8 mouse cellular contexts compared by ENCODE assay signal in genomic region chr1:135171984-135172383, GRCm38 (mm10). TPM values are rescaled to one million over a fixed set of nuclear protein-coding genes. Genes with fewer than 3 reads are reported as not detected.
DNase-seq lines count a peak whose midpoint lies in the region; ATAC-seq and TF ChIP-seq lines count a peak whose summit lies in the region.

No protein-coding gene starts in this region.

- no peaks in the 10 kb centered on the region for H3K36me3 ChIP-seq in forebrain, embryonic 16.5 days (ENCODE audit: control insufficient read depth, insufficient read depth)
- no peaks in the 10 kb centered on the region for H3K36me3 ChIP-seq in intestine, embryonic 14.5 days (ENCODE audit: control insufficient read depth, insufficient read depth, low read length)
- no peaks in the 10 kb centered on the region for H3K36me3 ChIP-seq in limb, embryonic 11.5 days (ENCODE audit: control insufficient read depth, insufficient read depth, low read length)
- no peaks in the 10 kb centered on the region for H3K36me3 ChIP-seq in midbrain, postnatal 0 days (ENCODE audit: insufficient read depth, low read length)

- H3K27me3 ChIP-seq in forebrain, embryonic 16.5 days (replicated peaks; ENCODE audit: control insufficient read depth, insufficient read depth, low read length): no peaks in the 10 kb centered on the region
- no peaks in the 10 kb centered on the region for H3K27me3 ChIP-seq in intestine, embryonic 14.5 days (replicated peaks; ENCODE audit: control insufficient read depth, insufficient read depth, low read length)
- H3K27me3 ChIP-seq in limb, embryonic 11.5 days (ENCODE audit: control insufficient read depth, insufficient read depth, low read length): no peaks in the 10 kb centered on the region
- H3K27me3 ChIP-seq in midbrain, postnatal 0 days (ENCODE audit: insufficient read depth, low read length): no peaks in the 10 kb centered on the region

- WGBS in forebrain, embryonic 16.5 days: 62% methylated on average over 6 of the region's 6 CpGs
- WGBS in intestine, embryonic 14.5 days: 46% methylated on average over 6 of the region's 6 CpGs
- 50% methylated on average over 6 of the region's 6 CpGs for WGBS in limb, embryonic 11.5 days
- WGBS in midbrain, postnatal 0 days: 59% methylated on average over 6 of the region's 6 CpGs

- H3K9me3 ChIP-seq in forebrain, embryonic 16.5 days (ENCODE audit: control insufficient read depth, low read length): no peaks in the 10 kb centered on the region
- H3K9me3 ChIP-seq in intestine, embryonic 14.5 days (ENCODE audit: control insufficient read depth, low read length): no peaks in the 10 kb centered on the region
- H3K9me3 ChIP-seq in limb, embryonic 11.5 days (ENCODE audit: control insufficient read depth, low read length): no peaks in the 10 kb centered on the region
- H3K9me3 ChIP-seq in midbrain, postnatal 0 days (ENCODE audit: low read length): no peaks in the 10 kb centered on the region

- H3K4me2 ChIP-seq in forebrain, embryonic 16.5 days (ENCODE audit: low read length): no peak overlapping the region
- no peak overlapping the region for H3K4me2 ChIP-seq in intestine, embryonic 14.5 days (ENCODE audit: low read length)
- H3K4me2 ChIP-seq in limb, embryonic 11.5 days (ENCODE audit: low read depth, severe bottlenecking): no peak overlapping the region
- H3K4me2 ChIP-seq in midbrain, postnatal 0 days (ENCODE audit: low read depth, low read length, poor library complexity, severe bottlenecking): no peak overlapping the region

- no peak for DNase-seq in frontal cortex, postnatal 25 days (ENCODE audit: low spot score in 2 of 2)
- peak; percentile 46 for DNase-seq in c-Kit-positive CD71-positive TER-119-positive erythroid progenitor cells, embryonic 14.5 days (ENCODE audit: low spot score)
- DNase-seq in intestine, embryonic 14.5 days (ENCODE audit: low spot score): peak; percentile 84
- peak; percentile 76 for DNase-seq in limb, embryonic 11.5 days (ENCODE audit: low spot score)
- DNase-seq in midbrain, postnatal 0 days (ENCODE audit: low spot score): peak; percentile 93
- DNase-seq in spleen, postnatal 36 days (ENCODE audit: low spot score in 2 of 2): no peak

- H3K9ac ChIP-seq in forebrain, embryonic 16.5 days (replicated peaks; ENCODE audit: low read depth, low read length): no peak overlapping the region
- H3K9ac ChIP-seq in intestine, embryonic 14.5 days (ENCODE audit: low read length): no peak overlapping the region
- H3K9ac ChIP-seq in limb, embryonic 11.5 days (ENCODE audit: low read length): no peak overlapping the region
- H3K9ac ChIP-seq in midbrain, postnatal 0 days (replicated peaks; ENCODE audit: low read length, poor library complexity, severe bottlenecking): no peak overlapping the region

- peaks cover 4% of the 10 kb centered on the region; the same call in 1 of the 2 replicates for H3K4me1 ChIP-seq in forebrain, embryonic 16.5 days (replicated peaks; ENCODE audit: control insufficient read depth, insufficient read depth, low read length)
- H3K4me1 ChIP-seq in intestine, embryonic 14.5 days (replicated peaks; ENCODE audit: control insufficient read depth, insufficient read depth, low read length): peaks cover 6% of the 10 kb centered on the region; the same call in 1 of the 2 replicates
- H3K4me1 ChIP-seq in limb, embryonic 11.5 days (ENCODE audit: control insufficient read depth, insufficient read depth, low read length): no peaks in the 10 kb centered on the region; the same call in 1 of the 2 replicates
- H3K4me1 ChIP-seq in midbrain, postnatal 0 days (ENCODE audit: insufficient read depth, low read length): no peaks in the 10 kb centered on the region

- peak; percentile 93 for TF ChIP-seq CTCF in midbrain, postnatal 0 days (IDR thresholded peaks at IDR 0.05)

- H3K27ac ChIP-seq in forebrain, embryonic 16.5 days (ENCODE audit: low read length): no peak overlapping the region
- no peak overlapping the region for H3K27ac ChIP-seq in intestine, embryonic 14.5 days (ENCODE audit: low read depth)
- H3K27ac ChIP-seq in limb, embryonic 11.5 days (replicated peaks; ENCODE audit: low read depth, low read length): no peak overlapping the region
- H3K27ac ChIP-seq in midbrain, postnatal 0 days (ENCODE audit: low read depth, low read length): no peak overlapping the region

- H3K4me3 ChIP-seq in forebrain, embryonic 16.5 days (replicated peaks; ENCODE audit: low read length): no peak overlapping the region
- no peak overlapping the region for H3K4me3 ChIP-seq in intestine, embryonic 14.5 days (ENCODE audit: low read depth, low read length)
- no peak overlapping the region for H3K4me3 ChIP-seq in limb, embryonic 11.5 days (ENCODE audit: low read depth, low read length)
- H3K4me3 ChIP-seq in midbrain, postnatal 0 days (ENCODE audit: low read depth, low read length): no peak overlapping the region

- peak; percentile 90 for ATAC-seq in frontal cortex, adult (ENCODE audit: low TSS enrichment)
- peak; percentile 75 for ATAC-seq in forebrain, embryonic 16.5 days
- peak; percentile 79 for ATAC-seq in intestine, embryonic 14.5 days (replicated peaks; ENCODE audit: low FRiP score, low TSS enrichment, low read depth)
- ATAC-seq in limb, embryonic 11.5 days (ENCODE audit: insufficient number of reproducible peaks, low FRiP score, low TSS enrichment, low read depth): 0 out of 2 replicates have a peak, but pooled peaks have one; percentile 65
- ATAC-seq in midbrain, postnatal 0 days (ENCODE audit: low FRiP score): peak; percentile 64; the same call in 1 of the 2 replicates

RNA-seq across cellular contexts. Expression of gene Gpr37l1, which starts 4.5 kb away (rescaled TPM):
- 0.24 and 0.48 TPM in 2 replicates for polyA plus RNA-seq in forebrain, embryonic 16.5 days (2015; fragmentation: Nextera tagmentation; extraction: Ambion mirVana)
- 0.35 and 0.50 TPM in 2 replicates for polyA plus RNA-seq in intestine, embryonic 14.5 days (2014; fragmentation: Nextera tagmentation; extraction: Ambion mirVana)
- 0.12 TPM in 1 of 2 replicates, not detected in the other for polyA plus RNA-seq in limb, embryonic 11.5 days (2014; fragmentation: Nextera tagmentation; extraction: Ambion mirVana)
- 14.1 and 25.7 TPM in 2 replicates for total RNA-seq in midbrain, postnatal 0 days (2014; rRNA removed)
- polyA plus RNA-seq in midbrain, postnatal 0 days (2015; fragmentation: Nextera tagmentation; extraction: Ambion mirVana): 8.8 and 12.8 TPM in 2 replicates

RNA-seq across cellular contexts. Expression of gene Arl8a, which starts 25.4 kb away (rescaled TPM):
- polyA plus RNA-seq in forebrain, embryonic 16.5 days (2015; fragmentation: Nextera tagmentation; extraction: Ambion mirVana): 323 and 336 TPM in 2 replicates
- 54.2 and 55.1 TPM in 2 replicates for polyA plus RNA-seq in intestine, embryonic 14.5 days (2014; fragmentation: Nextera tagmentation; extraction: Ambion mirVana)
- 40.8 and 44.9 TPM in 2 replicates for polyA plus RNA-seq in limb, embryonic 11.5 days (2014; fragmentation: Nextera tagmentation; extraction: Ambion mirVana)
- 317 and 384 TPM in 2 replicates for total RNA-seq in midbrain, postnatal 0 days (2014; rRNA removed)
- 399 and 418 TPM in 2 replicates for polyA plus RNA-seq in midbrain, postnatal 0 days (2015; fragmentation: Nextera tagmentation; extraction: Ambion mirVana)

RNA-seq across cellular contexts. Expression of gene Ptpn7, which starts 39.5 kb away (rescaled TPM):
- polyA plus RNA-seq in forebrain, embryonic 16.5 days (2015; fragmentation: Nextera tagmentation; extraction: Ambion mirVana): 0.24 and 0.27 TPM in 2 replicates
- polyA plus RNA-seq in intestine, embryonic 14.5 days (2014; fragmentation: Nextera tagmentation; extraction: Ambion mirVana): 2.0 TPM in 2 replicates
- polyA plus RNA-seq in limb, embryonic 11.5 days (2014; fragmentation: Nextera tagmentation; extraction: Ambion mirVana): 1.3 TPM in 2 replicates
- 0.05 and 0.24 TPM in 2 replicates for total RNA-seq in midbrain, postnatal 0 days (2014; rRNA removed)
- 0.05 and 0.15 TPM in 2 replicates for polyA plus RNA-seq in midbrain, postnatal 0 days (2015; fragmentation: Nextera tagmentation; extraction: Ambion mirVana)

Comparison
In these comparisons a context has a peak if more than half of its experiments do, and no peak if none do; other contexts are left out.
1. DNase-seq: peak in c-Kit-positive CD71-positive TER-119-positive erythroid progenitor cells, embryonic 14.5 days (single experiment), intestine, embryonic 14.5 days (single experiment), limb, embryonic 11.5 days (single experiment) and midbrain, postnatal 0 days (single experiment); none in frontal cortex, postnatal 25 days (0 of 2) and spleen, postnatal 36 days (0 of 2).
2. Peak in every context shown above with its lines, with median percentiles within 50 percentile points of each other: ATAC-seq.